Mouse (Mus musculus): ENCODE measurements around the gene Sh3gl1. TPM values are rescaled to one million over a fixed set of nuclear protein-coding genes. Genes with fewer than 3 reads are reported as not detected.

Gene Sh3gl1
- polyA plus RNA-seq, 1 experiment from 2014 or later, result 96.3 TPM

GRCm38 (mm10) chr17:56027801-56028441 lies 8.5 kb downstream of the Sh3gl1 start:
- WGBS, result 93% methylated on average over 5 of the region's 5 CpGs
- no peaks in the 10 kb centered on the region for H3K9me3 ChIP-seq (ENCODE audit: control insufficient read depth, low read length)
- H3K27me3 ChIP-seq (ENCODE audit: control insufficient read depth, insufficient read depth, low read length), result no peaks in the 10 kb centered on the region
- no peaks in the 10 kb centered on the region for H3K4me1 ChIP-seq (ENCODE audit: control insufficient read depth, insufficient read depth, low read length)
- H3K4me3 ChIP-seq (replicated peaks; ENCODE audit: low read depth, low read length), result no peak overlapping the region
- H3K36me3 ChIP-seq (ENCODE audit: control insufficient read depth, insufficient read depth, low read length), result peaks cover 15% of the 10 kb centered on the region; the same call in 1 of the 2 replicates
- ATAC-seq (ENCODE audit: low FRiP score, low TSS enrichment) (no peak), DNase-seq (no peak)
- H3K4me2 ChIP-seq (ENCODE audit: low read length), result no peak overlapping the region
- H3K27ac ChIP-seq (replicated peaks; ENCODE audit: low read depth, low read length), result no peak overlapping the region
- no peak overlapping the region for H3K9ac ChIP-seq (replicated peaks; ENCODE audit: low read length)

- Histone ChIP-seq H3K4me3 (replicated peaks; ENCODE audit: low read depth, low read length) (no peak overlapping the region), H3K4me2 (ENCODE audit: low read length) (no peak overlapping the region), H3K27me3 (ENCODE audit: control insufficient read depth, insufficient read depth, low read length) (no peaks in the 10 kb centered on the region), H3K27ac (replicated peaks; ENCODE audit: low read depth, low read length) (no peak overlapping the region), H3K36me3 (ENCODE audit: control insufficient read depth, insufficient read depth, low read length) (peaks cover 14% of the 10 kb centered on the region; the same call in 1 of the 2 replicates), H3K9me3 (ENCODE audit: control insufficient read depth, low read length) (no peaks in the 10 kb centered on the region), H3K4me1 (ENCODE audit: control insufficient read depth, insufficient read depth, low read length) (peaks cover 6% of the 10 kb centered on the region; the same call in 1 of the 2 replicates), H3K9ac (replicated peaks; ENCODE audit: low read length) (no peak overlapping the region)
- WGBS, result 67% methylated on average over 1 of the region's 1 CpGs
- DNase-seq (no peak), ATAC-seq (ENCODE audit: low FRiP score, low TSS enrichment) (no peak)
Observed at GRCm38 (mm10) chr17:56026881-56027280, 9.6 kb downstream of the Sh3gl1 start.

- ATAC-seq (ENCODE audit: low FRiP score, low TSS enrichment) (no peak), DNase-seq (no peak)
- Histone ChIP-seq H3K36me3 (ENCODE audit: control insufficient read depth, insufficient read depth, low read length) (peaks cover 14% of the 10 kb centered on the region; the same call in 1 of the 2 replicates), H3K27ac (replicated peaks; ENCODE audit: low read depth, low read length) (no peak overlapping the region), H3K4me1 (ENCODE audit: control insufficient read depth, insufficient read depth, low read length) (peaks cover 6% of the 10 kb centered on the region; the same call in 1 of the 2 replicates), H3K9me3 (ENCODE audit: control insufficient read depth, low read length) (no peaks in the 10 kb centered on the region), H3K9ac (replicated peaks; ENCODE audit: low read length) (no peak overlapping the region), H3K27me3 (ENCODE audit: control insufficient read depth, insufficient read depth, low read length) (no peaks in the 10 kb centered on the region), H3K4me2 (ENCODE audit: low read length) (no peak overlapping the region), H3K4me3 (replicated peaks; ENCODE audit: low read depth, low read length) (no peak overlapping the region)
- 100% methylated on average over 1 of the region's 1 CpGs for WGBS
Observed at GRCm38 (mm10) chr17:56026303-56026702, 10.1 kb downstream of the Sh3gl1 start.

GRCm38 (mm10) chr17:56024931-56025330 lies 11.5 kb downstream of the Sh3gl1 start:
- Histone ChIP-seq H3K4me3 (replicated peaks; ENCODE audit: low read depth, low read length) (no peak overlapping the region), H3K9me3 (ENCODE audit: control insufficient read depth, low read length) (no peaks in the 10 kb centered on the region), H3K27me3 (ENCODE audit: control insufficient read depth, insufficient read depth, low read length) (no peaks in the 10 kb centered on the region), H3K36me3 (ENCODE audit: control insufficient read depth, insufficient read depth, low read length) (peaks cover 14% of the 10 kb centered on the region), H3K4me1 (ENCODE audit: control insufficient read depth, insufficient read depth, low read length) (peaks cover 6% of the 10 kb centered on the region; the same call in 1 of the 2 replicates), H3K4me2 (ENCODE audit: low read length) (no peak overlapping the region), H3K9ac (replicated peaks; ENCODE audit: low read length) (no peak overlapping the region), H3K27ac (replicated peaks; ENCODE audit: low read depth, low read length) (no peak overlapping the region)
- ATAC-seq (ENCODE audit: low FRiP score, low TSS enrichment) (no peak), DNase-seq (no peak)
- 78% methylated on average over 5 of the region's 5 CpGs for WGBS

GRCm38 (mm10) chr17:56024476-56024875 lies 12.0 kb downstream of the Sh3gl1 start:
- Histone ChIP-seq H3K9ac (replicated peaks; ENCODE audit: low read length) (no peak overlapping the region), H3K27ac (replicated peaks; ENCODE audit: low read depth, low read length) (no peak overlapping the region), H3K4me1 (ENCODE audit: control insufficient read depth, insufficient read depth, low read length) (peaks cover 6% of the 10 kb centered on the region; the same call in 1 of the 2 replicates), H3K4me2 (ENCODE audit: low read length) (no peak overlapping the region), H3K9me3 (ENCODE audit: control insufficient read depth, low read length) (no peaks in the 10 kb centered on the region), H3K36me3 (ENCODE audit: control insufficient read depth, insufficient read depth, low read length) (peaks cover 16% of the 10 kb centered on the region), H3K4me3 (replicated peaks; ENCODE audit: low read depth, low read length) (no peak overlapping the region), H3K27me3 (ENCODE audit: control insufficient read depth, insufficient read depth, low read length) (no peaks in the 10 kb centered on the region)
- WGBS, result 76% methylated on average over 2 of the region's 2 CpGs
- no peak for ATAC-seq (ENCODE audit: low FRiP score, low TSS enrichment)
- no peak for DNase-seq

GRCm38 (mm10) chr17:56023386-56023785 lies 13.0 kb downstream of the Sh3gl1 start:
- no peak for ATAC-seq (ENCODE audit: low FRiP score, low TSS enrichment)
- Histone ChIP-seq H3K4me3 (replicated peaks; ENCODE audit: low read depth, low read length) (no peak overlapping the region), H3K4me1 (ENCODE audit: control insufficient read depth, insufficient read depth, low read length) (peaks cover 6% of the 10 kb centered on the region; the same call in 1 of the 2 replicates), H3K36me3 (ENCODE audit: control insufficient read depth, insufficient read depth, low read length) (peaks cover 25% of the 10 kb centered on the region), H3K4me2 (ENCODE audit: low read length) (no peak overlapping the region), H3K9ac (replicated peaks; ENCODE audit: low read length) (no peak overlapping the region), H3K27ac (replicated peaks; ENCODE audit: low read depth, low read length) (no peak overlapping the region), H3K27me3 (ENCODE audit: control insufficient read depth, insufficient read depth, low read length) (no peaks in the 10 kb centered on the region), H3K9me3 (ENCODE audit: control insufficient read depth, low read length) (no peaks in the 10 kb centered on the region)
- WGBS, result 89% methylated on average over 5 of the region's 5 CpGs
- no peak for DNase-seq

GRCm38 (mm10) chr17:56022989-56023290 lies 13.5 kb downstream of the Sh3gl1 start:
- H3K9ac ChIP-seq (replicated peaks; ENCODE audit: low read length), result no peak overlapping the region
- peaks cover 28% of the 10 kb centered on the region for H3K36me3 ChIP-seq (ENCODE audit: control insufficient read depth, insufficient read depth, low read length)
- DNase-seq (no peak), ATAC-seq (ENCODE audit: low FRiP score, low TSS enrichment) (no peak)
- H3K9me3 ChIP-seq (ENCODE audit: control insufficient read depth, low read length), result no peaks in the 10 kb centered on the region
- no peak overlapping the region for H3K4me2 ChIP-seq (ENCODE audit: low read length)
- peak overlapping the region; percentile 45 for H3K27ac ChIP-seq (replicated peaks; ENCODE audit: low read depth, low read length)
- H3K4me1 ChIP-seq (ENCODE audit: control insufficient read depth, insufficient read depth, low read length), result peaks cover 6% of the 10 kb centered on the region; the same call in 1 of the 2 replicates
- WGBS, result 80% methylated on average over 4 of the region's 4 CpGs
- no peaks in the 10 kb centered on the region for H3K27me3 ChIP-seq (ENCODE audit: control insufficient read depth, insufficient read depth, low read length)
- H3K4me3 ChIP-seq (replicated peaks; ENCODE audit: low read depth, low read length), result no peak overlapping the region

- Histone ChIP-seq H3K27ac (replicated peaks; ENCODE audit: low read depth, low read length) (peak overlapping the region; percentile 45), H3K4me1 (ENCODE audit: control insufficient read depth, insufficient read depth, low read length) (peaks cover 6% of the 10 kb centered on the region; the same call in 1 of the 2 replicates), H3K27me3 (ENCODE audit: control insufficient read depth, insufficient read depth, low read length) (no peaks in the 10 kb centered on the region), H3K9ac (replicated peaks; ENCODE audit: low read length) (no peak overlapping the region), H3K9me3 (ENCODE audit: control insufficient read depth, low read length) (no peaks in the 10 kb centered on the region), H3K4me2 (ENCODE audit: low read length) (no peak overlapping the region), H3K4me3 (replicated peaks; ENCODE audit: low read depth, low read length) (no peak overlapping the region), H3K36me3 (ENCODE audit: control insufficient read depth, insufficient read depth, low read length) (peaks cover 31% of the 10 kb centered on the region)
- ATAC-seq (ENCODE audit: low FRiP score, low TSS enrichment) (no peak), DNase-seq (no peak)
- 40% methylated on average over 2 of the region's 2 CpGs for WGBS
Observed at GRCm38 (mm10) chr17:56022131-56022988, 14.1 kb downstream of the Sh3gl1 start.

All from midbrain, embryonic 14.5 days (tissue).